ENCODE assay signal across 21 mouse cellular contexts in genomic region chr2:179415892-179416403, GRCm38 (mm10). TPM values are rescaled to one million over a fixed set of nuclear protein-coding genes. Genes with fewer than 3 reads are reported as not detected.
DNase-seq lines count a peak whose midpoint lies in the region; ATAC-seq lines count a peak whose summit lies in the region.
"Had no signal": no experiment of that assay in that cellular context is flagged by ENCODE, and none has a peak within 500 bp of the region (broad histone marks: within the 10 kb centered on the region; RNA-seq: fewer than 3 reads in every experiment).

No protein-coding gene starts in this region.

- no peaks in the 10 kb centered on the region for H3K27me3 ChIP-seq in embryonic facial prominence, embryonic 11.5 days (ENCODE audit: control insufficient read depth, insufficient read depth, low read length)
- H3K27me3 ChIP-seq in embryonic facial prominence, embryonic 10.5 days (replicated peaks; ENCODE audit: low read depth, poor library complexity, severe bottlenecking): no peaks in the 10 kb centered on the region
- H3K27me3 ChIP-seq in lung, embryonic 16.5 days (ENCODE audit: control insufficient read depth, insufficient read depth, low read depth, low read length): no peaks in the 10 kb centered on the region
- H3K27me3 ChIP-seq in embryonic facial prominence, embryonic 15.5 days: 0 out of 2 replicates have a peak, but pooled peaks cover 4% of the 10 kb centered on the region
- no peaks in the 10 kb centered on the region for H3K27me3 ChIP-seq in limb, embryonic 13.5 days
- H3K27me3 ChIP-seq in hindbrain, embryonic 12.5 days: no peaks in the 10 kb centered on the region
- H3K27me3 ChIP-seq: embryonic facial prominence, embryonic 12.5 days; forebrain, embryonic 15.5 days; heart, embryonic 12.5 days; hindbrain, embryonic 13.5 days had no signal

- H3K4me1 ChIP-seq in embryonic facial prominence, embryonic 11.5 days (ENCODE audit: control insufficient read depth, insufficient read depth, low read length): no peaks in the 10 kb centered on the region
- peaks cover 3% of the 10 kb centered on the region; the same call in 1 of the 2 replicates for H3K4me1 ChIP-seq in embryonic facial prominence, embryonic 10.5 days
- H3K4me1 ChIP-seq in lung, embryonic 16.5 days (replicated peaks; ENCODE audit: control insufficient read depth, insufficient read depth, low read length): 0 out of 2 replicates have a peak, but pooled peaks cover 2% of the 10 kb centered on the region
- peaks cover 17% of the 10 kb centered on the region for H3K4me1 ChIP-seq in embryonic facial prominence, embryonic 15.5 days
- H3K4me1 ChIP-seq in limb, embryonic 13.5 days: peaks cover 34% of the 10 kb centered on the region
- no peaks in the 10 kb centered on the region for H3K4me1 ChIP-seq in hindbrain, embryonic 12.5 days

- WGBS in embryonic facial prominence, embryonic 11.5 days: 60% methylated on average over 8 of the region's 8 CpGs
- 66% methylated on average over 8 of the region's 8 CpGs for WGBS in embryonic facial prominence, embryonic 10.5 days
- WGBS in lung, embryonic 16.5 days: 30% methylated on average over 8 of the region's 8 CpGs
- WGBS in embryonic facial prominence, embryonic 15.5 days: 28% methylated on average over 8 of the region's 8 CpGs
- WGBS in limb, embryonic 13.5 days: 23% methylated on average over 8 of the region's 8 CpGs
- 71% methylated on average over 8 of the region's 8 CpGs for WGBS in hindbrain, embryonic 12.5 days

- no peak overlapping the region for H3K4me3 ChIP-seq in embryonic facial prominence, embryonic 11.5 days (ENCODE audit: low read depth, low read length)
- H3K4me3 ChIP-seq in embryonic facial prominence, embryonic 10.5 days: no peak overlapping the region
- no peak overlapping the region for H3K4me3 ChIP-seq in lung, embryonic 16.5 days (ENCODE audit: low read length)
- no peak overlapping the region for H3K4me3 ChIP-seq in embryonic facial prominence, embryonic 15.5 days (replicated peaks)
- H3K4me3 ChIP-seq in limb, embryonic 13.5 days: no peak overlapping the region
- no peak overlapping the region for H3K4me3 ChIP-seq in hindbrain, embryonic 12.5 days
- H3K4me3 ChIP-seq: embryonic facial prominence, embryonic 12.5 days; forebrain, embryonic 15.5 days; heart, embryonic 12.5 days; hindbrain, embryonic 13.5 days had no signal

- peak; percentile 42 for DNase-seq in embryonic facial prominence, embryonic 11.5 days (ENCODE audit: low spot score)
- no peak for DNase-seq in embryonic facial prominence, embryonic 10.5 days (ENCODE audit: low spot score)
- no peak for DNase-seq in lung, postnatal 14 days
- DNase-seq in right cerebral cortex, postnatal 14 days: no peak
- DNase-seq: adrenal gland, adult 8-10 months; adrenal gland, postnatal 36 days; B cell, adult 2 months; cerebellum, adult 2 months; cerebellum, postnatal 10 days; gastrocnemius, postnatal 14 days had no signal

- H3K9ac ChIP-seq in embryonic facial prominence, embryonic 11.5 days (replicated peaks; ENCODE audit: low read length): no peak overlapping the region
- no peak overlapping the region for H3K9ac ChIP-seq in lung, embryonic 16.5 days (ENCODE audit: low read length)
- no peak overlapping the region for H3K9ac ChIP-seq in embryonic facial prominence, embryonic 15.5 days
- H3K9ac ChIP-seq in limb, embryonic 13.5 days: no peak overlapping the region
- no peak overlapping the region for H3K9ac ChIP-seq in hindbrain, embryonic 12.5 days
- H3K9ac ChIP-seq: embryonic facial prominence, embryonic 12.5 days; forebrain, embryonic 15.5 days; heart, embryonic 12.5 days; hindbrain, embryonic 13.5 days had no signal

- ATAC-seq in embryonic facial prominence, embryonic 11.5 days (replicated peaks; ENCODE audit: insufficient number of reproducible peaks, low FRiP score, low TSS enrichment, low read depth): no peak
- peak; percentile 53; the same call in 1 of the 2 replicates for ATAC-seq in lung, embryonic 16.5 days (ENCODE audit: low read depth)
- no peak for ATAC-seq in embryonic facial prominence, embryonic 15.5 days (ENCODE audit: insufficient number of reproducible peaks, low FRiP score, low TSS enrichment, low read depth)
- ATAC-seq in limb, embryonic 13.5 days (ENCODE audit: low FRiP score, low read depth): peak; percentile 77
- ATAC-seq in hindbrain, embryonic 12.5 days (ENCODE audit: low FRiP score): no peak
- ATAC-seq: CD4-positive, CD25-positive, alpha-beta regulatory T cell, adult 4 months; forebrain, embryonic 15.5 days; hindbrain, postnatal 0 days had no signal

- no peaks in the 10 kb centered on the region for H3K9me3 ChIP-seq in embryonic facial prominence, embryonic 11.5 days (replicated peaks; ENCODE audit: control insufficient read depth, low read length)
- H3K9me3 ChIP-seq in embryonic facial prominence, embryonic 10.5 days: no peaks in the 10 kb centered on the region
- H3K9me3 ChIP-seq in lung, embryonic 16.5 days (ENCODE audit: control insufficient read depth, low read length): no peaks in the 10 kb centered on the region
- no peaks in the 10 kb centered on the region for H3K9me3 ChIP-seq in embryonic facial prominence, embryonic 15.5 days (replicated peaks)
- no peaks in the 10 kb centered on the region for H3K9me3 ChIP-seq in limb, embryonic 13.5 days
- H3K9me3 ChIP-seq in hindbrain, embryonic 12.5 days (replicated peaks): no peaks in the 10 kb centered on the region
- H3K9me3 ChIP-seq: embryonic facial prominence, embryonic 12.5 days; forebrain, embryonic 15.5 days; heart, embryonic 12.5 days; hindbrain, embryonic 13.5 days had no signal

- H3K27ac ChIP-seq in embryonic facial prominence, embryonic 11.5 days (replicated peaks; ENCODE audit: low read depth, low read length): no peak overlapping the region
- H3K27ac ChIP-seq in embryonic facial prominence, embryonic 10.5 days (replicated peaks): no peak overlapping the region
- no peak overlapping the region for H3K27ac ChIP-seq in lung, embryonic 16.5 days (ENCODE audit: low read length)
- H3K27ac ChIP-seq in embryonic facial prominence, embryonic 15.5 days (replicated peaks): 0 out of 2 replicates have a peak overlapping the region, but pooled peaks have one; percentile 12
- peak overlapping the region; percentile 78 for H3K27ac ChIP-seq in limb, embryonic 13.5 days
- H3K27ac ChIP-seq in hindbrain, embryonic 12.5 days: no peak overlapping the region
- H3K27ac ChIP-seq: embryonic facial prominence, embryonic 12.5 days; forebrain, embryonic 15.5 days; hindbrain, postnatal 0 days had no signal

- H3K4me2 ChIP-seq in embryonic facial prominence, embryonic 11.5 days (ENCODE audit: low read depth, low read length): no peak overlapping the region
- H3K4me2 ChIP-seq in lung, embryonic 16.5 days (ENCODE audit: low read depth, low read length): no peak overlapping the region
- no peak overlapping the region for H3K4me2 ChIP-seq in embryonic facial prominence, embryonic 15.5 days (replicated peaks)
- H3K4me2 ChIP-seq in limb, embryonic 13.5 days (replicated peaks): peak overlapping the region; percentile 38
- no peak overlapping the region for H3K4me2 ChIP-seq in hindbrain, embryonic 12.5 days (replicated peaks)
- H3K4me2 ChIP-seq: embryonic facial prominence, embryonic 12.5 days; forebrain, embryonic 15.5 days; heart, embryonic 12.5 days; hindbrain, embryonic 13.5 days had no signal

- H3K36me3 ChIP-seq in embryonic facial prominence, embryonic 11.5 days (replicated peaks; ENCODE audit: control insufficient read depth, insufficient read depth, low read depth, low read length): no peaks in the 10 kb centered on the region
- no peaks in the 10 kb centered on the region for H3K36me3 ChIP-seq in embryonic facial prominence, embryonic 10.5 days (replicated peaks)
- no peaks in the 10 kb centered on the region for H3K36me3 ChIP-seq in lung, embryonic 16.5 days (ENCODE audit: control insufficient read depth, insufficient read depth, low read length)
- H3K36me3 ChIP-seq in embryonic facial prominence, embryonic 15.5 days: no peaks in the 10 kb centered on the region
- H3K36me3 ChIP-seq in limb, embryonic 13.5 days: no peaks in the 10 kb centered on the region
- H3K36me3 ChIP-seq in hindbrain, embryonic 12.5 days: no peaks in the 10 kb centered on the region
- H3K36me3 ChIP-seq: embryonic facial prominence, embryonic 12.5 days; forebrain, embryonic 15.5 days; G1E; heart, embryonic 12.5 days; hindbrain, embryonic 13.5 days had no signal

RNA-seq across cellular contexts. Expression of gene Cdh4, which starts 26.3 kb away (rescaled TPM):
- 3.7 and 3.8 TPM in 2 replicates for polyA plus RNA-seq in embryonic facial prominence, embryonic 11.5 days (2014; fragmentation: Nextera tagmentation; extraction: Ambion mirVana)
- 2.9 and 4.0 TPM in 2 replicates for polyA plus RNA-seq in embryonic facial prominence, embryonic 10.5 days (2016; fragmentation: Nextera tagmentation; extraction: Ambion mirVana)
- 7.0 and 7.2 TPM in 2 replicates for polyA plus RNA-seq in lung, embryonic 16.5 days (2015; fragmentation: Nextera tagmentation; extraction: Ambion mirVana)
- 10.2 and 10.8 TPM in 2 replicates for polyA plus RNA-seq in embryonic facial prominence, embryonic 15.5 days (2015; fragmentation: Nextera tagmentation; extraction: Ambion mirVana)
- polyA plus RNA-seq in limb, embryonic 13.5 days (2015; fragmentation: Nextera tagmentation; extraction: Ambion mirVana): 12.2 and 13.3 TPM in 2 replicates
- 25.1 and 26.1 TPM in 2 replicates for polyA plus RNA-seq in hindbrain, embryonic 12.5 days (2016; fragmentation: Nextera tagmentation; extraction: Ambion mirVana)
- polyA plus RNA-seq: CD4-positive, CD25-positive, alpha-beta regulatory T cell, adult 4 months; G1E had no signal

Comparison
In these comparisons a context has a peak if more than half of its experiments do, and no peak if none do; other contexts are left out.
1. H3K27ac ChIP-seq: peak in embryonic facial prominence, embryonic 15.5 days (single experiment) and limb, embryonic 13.5 days (single experiment); none in embryonic facial prominence, embryonic 11.5 days (single experiment), embryonic facial prominence, embryonic 10.5 days (single experiment), lung, embryonic 16.5 days (single experiment) and hindbrain, embryonic 12.5 days (single experiment).
2. ATAC-seq: peak in lung, embryonic 16.5 days (single experiment) and limb, embryonic 13.5 days (single experiment); none in embryonic facial prominence, embryonic 11.5 days (single experiment), embryonic facial prominence, embryonic 15.5 days (single experiment) and hindbrain, embryonic 12.5 days (single experiment).